Mouse (Mus musculus) stomach, embryonic 16.5 days (tissue): ENCODE results near the gene Vgf. TPM values are rescaled to one million over a fixed set of nuclear protein-coding genes. Genes with fewer than 3 reads are reported as not detected.

Experiments used
- ATAC-seq: fragments of 200-750 bp; cut with Nextera tagmentation; 2 replicates; pipeline ENCODE4 v1.8.0; 2017; ENCODE audit warnings: moderate number of reproducible peaks, moderate TSS enrichment; ENCODE audit not compliant: insufficient read depth, low FRiP score
- H3K27ac ChIP-seq: fragments of 300-500 bp; sonication (generic); 2 replicates; pipeline ENCODE4 v1.5.1; 2014; ENCODE audit warnings: low read length
- H3K27me3 ChIP-seq: fragments of 300-500 bp; sonication (generic); 2 replicates; pipeline ENCODE4 v1.6.1; 2014; ENCODE audit warnings: low read length, control low read depth, mixed read lengths; ENCODE audit not compliant: control insufficient read depth, insufficient read depth
- H3K36me3 ChIP-seq: fragments of 300-500 bp; sonication (generic); 2 replicates; pipeline ENCODE4 v1.6.1; 2014; ENCODE audit warnings: low read length; ENCODE audit not compliant: control insufficient read depth, insufficient read depth
- H3K4me1 ChIP-seq: fragments of 300-500 bp; sonication (generic); 2 replicates; pipeline ENCODE4 v1.6.1; 2014; ENCODE audit warnings: low read length, control low read depth, mixed read lengths; ENCODE audit not compliant: control insufficient read depth, insufficient read depth
- H3K4me2 ChIP-seq: fragments of 300-500 bp; sonication (generic); 2 replicates; pipeline ENCODE4 v1.6.1; 2014; ENCODE audit warnings: low read depth, low read length, mixed read lengths
- H3K4me3 ChIP-seq: fragments of 300-500 bp; sonication (generic); replicated peaks from 2 replicates; pipeline ENCODE4 v1.5.1; 2014; ENCODE audit warnings: mild to moderate bottlenecking, low read length
- H3K9ac ChIP-seq: fragments of 300-500 bp; sonication (generic); 2 replicates; pipeline ENCODE4 v1.6.1; 2014; ENCODE audit warnings: low read length
- H3K9me3 ChIP-seq: fragments of 300-500 bp; sonication (generic); replicated peaks from 2 replicates; pipeline ENCODE4 v1.6.1; 2016; ENCODE audit warnings: low read length, control low read depth; ENCODE audit not compliant: control insufficient read depth
- WGBS: fragments of 180-500 bp; shearing (Covaris S2); extraction: QIAGEN DNeasy Blood & Tissue Kit; methylation state at CpG from one replicate; pipeline ENCODE4 v1.1.7; 2014; 5-methylcytosine and 5-hydroxymethylcytosine counted together
- polyA plus RNA-seq: library from polyadenylated mRNA; unstranded; fragments of >200 nt; fragmentation: Nextera tagmentation; extraction: Ambion mirVana; gene quantifications from 2 replicates; pipeline ENCODE4 v1.2.1, GENCODE M21; 2015

The Vgf gene
- polyA plus RNA-seq, 1 experiment from 2014 or later, result 0.39 TPM

DNA sequence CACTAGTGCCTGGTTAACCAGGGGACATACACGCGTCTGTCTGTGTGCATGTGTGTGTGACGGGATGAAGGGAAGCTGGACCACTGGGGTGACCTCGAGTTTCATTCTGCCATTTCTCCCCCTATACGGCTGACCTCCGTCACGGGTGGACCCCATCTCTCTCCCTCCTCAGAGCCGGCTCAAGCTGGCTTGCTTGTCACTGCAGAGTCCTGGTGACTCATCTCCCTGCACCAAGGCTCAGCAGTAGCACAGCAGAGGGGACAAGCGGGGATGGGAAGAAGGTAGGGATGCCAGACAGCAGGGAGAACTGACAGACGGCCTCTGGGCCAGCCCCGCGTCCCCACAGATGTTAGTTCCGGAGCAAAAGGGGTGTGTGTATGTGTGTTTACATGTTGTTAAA is 10.0 kb downstream of the Vgf start:
- Histone ChIP-seq H3K27me3 (peaks cover 13% of the 10 kb centered on the region), H3K9me3 (no peaks in the 10 kb centered on the region), H3K27ac (no peak overlapping the region), H3K36me3 (peaks cover 4% of the 10 kb centered on the region), H3K9ac (no peak overlapping the region), H3K4me2 (no peak overlapping the region), H3K4me1 (peaks cover 14% of the 10 kb centered on the region), H3K4me3 (no peak overlapping the region)
- WGBS, result 79% methylated on average over 13 of the region's 13 CpGs
- no peak for ATAC-seq

DNA sequence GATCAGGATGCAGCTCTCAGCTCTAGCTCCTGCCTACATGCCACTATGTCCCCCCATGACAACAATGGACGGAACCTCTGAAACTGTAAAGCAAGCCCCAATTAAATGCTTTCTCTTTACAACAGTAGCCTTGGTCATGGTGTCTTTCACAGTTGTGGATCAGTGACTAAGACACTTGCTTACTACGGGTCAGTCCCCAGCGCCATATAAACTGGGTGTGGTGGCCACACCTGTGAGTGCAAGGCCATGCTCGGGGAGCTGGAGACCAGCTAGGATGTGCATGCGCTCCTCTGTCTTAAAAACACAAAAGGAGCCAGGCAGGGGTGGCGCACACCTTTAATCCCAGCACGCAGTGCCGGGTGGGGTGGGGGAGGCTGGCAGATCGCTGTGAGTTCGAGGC is 13.3 kb downstream of the Vgf start:
- no peaks in the 10 kb centered on the region for H3K9me3 ChIP-seq
- H3K27me3 ChIP-seq, result no peaks in the 10 kb centered on the region
- H3K27ac ChIP-seq, result no peak overlapping the region
- 92% methylated on average over 10 of the region's 10 CpGs for WGBS
- H3K4me1 ChIP-seq, result no peaks in the 10 kb centered on the region
- no peak overlapping the region for H3K4me3 ChIP-seq
- H3K4me2 ChIP-seq, result no peak overlapping the region
- H3K9ac ChIP-seq, result no peak overlapping the region
- H3K36me3 ChIP-seq, result peaks cover 16% of the 10 kb centered on the region
- no peak for ATAC-seq

DNA sequence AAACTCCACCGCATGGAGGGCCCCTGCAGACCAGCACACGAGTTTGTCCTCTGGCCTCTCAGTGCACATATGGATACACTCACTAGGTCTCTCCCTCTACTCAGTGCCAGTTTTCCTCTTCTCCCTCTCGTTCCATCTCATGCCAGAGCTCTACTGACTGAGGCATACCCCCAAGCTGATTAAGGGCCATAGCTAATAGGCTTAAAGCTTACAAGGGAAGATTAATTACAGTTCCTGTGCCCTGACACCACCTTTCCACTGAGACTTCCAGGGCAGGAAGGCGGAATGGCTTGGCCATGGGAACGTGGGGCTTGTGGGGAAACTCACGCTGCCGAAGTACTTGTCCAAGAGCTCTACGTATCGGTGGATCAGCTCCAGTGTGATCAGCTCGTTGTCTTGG is 15.2 kb downstream of the Vgf start:
- Histone ChIP-seq H3K4me3 (no peak overlapping the region), H3K9me3 (no peaks in the 10 kb centered on the region), H3K36me3 (peaks cover 16% of the 10 kb centered on the region), H3K27ac (no peak overlapping the region), H3K27me3 (no peaks in the 10 kb centered on the region), H3K4me2 (no peak overlapping the region), H3K9ac (no peak overlapping the region), H3K4me1 (peaks cover 9% of the 10 kb centered on the region; the same call in 1 of the 2 replicates)
- ATAC-seq, result no peak
- WGBS, result 89% methylated on average over 10 of the region's 10 CpGs

DNA sequence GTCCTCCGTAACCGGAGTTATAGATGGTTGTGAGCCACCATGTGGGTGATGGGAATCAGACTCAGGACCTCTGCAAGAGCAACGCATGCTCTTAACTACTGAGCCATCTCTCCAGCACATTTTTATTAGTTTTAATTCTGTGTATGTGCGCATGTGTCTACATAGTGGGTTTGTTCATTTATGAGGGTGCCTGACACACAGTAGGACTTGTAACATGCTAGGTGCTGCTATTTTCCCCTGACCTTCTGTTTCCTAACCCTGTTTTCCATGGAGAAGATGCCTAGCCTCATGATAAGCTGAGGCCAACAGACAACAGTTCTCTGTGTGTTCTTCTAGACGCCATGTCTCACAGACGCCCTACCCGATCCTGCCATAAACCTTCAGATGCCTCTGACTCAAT is 17.8 kb downstream of the Vgf start:
- Histone ChIP-seq H3K9ac (no peak overlapping the region), H3K27me3 (no peaks in the 10 kb centered on the region), H3K4me3 (no peak overlapping the region), H3K36me3 (peaks cover 12% of the 10 kb centered on the region), H3K27ac (no peak overlapping the region), H3K4me1 (peaks cover 9% of the 10 kb centered on the region; the same call in 1 of the 2 replicates), H3K9me3 (no peaks in the 10 kb centered on the region), H3K4me2 (no peak overlapping the region)
- no peak for ATAC-seq
- WGBS, result 96% methylated on average over 7 of the region's 7 CpGs

DNA sequence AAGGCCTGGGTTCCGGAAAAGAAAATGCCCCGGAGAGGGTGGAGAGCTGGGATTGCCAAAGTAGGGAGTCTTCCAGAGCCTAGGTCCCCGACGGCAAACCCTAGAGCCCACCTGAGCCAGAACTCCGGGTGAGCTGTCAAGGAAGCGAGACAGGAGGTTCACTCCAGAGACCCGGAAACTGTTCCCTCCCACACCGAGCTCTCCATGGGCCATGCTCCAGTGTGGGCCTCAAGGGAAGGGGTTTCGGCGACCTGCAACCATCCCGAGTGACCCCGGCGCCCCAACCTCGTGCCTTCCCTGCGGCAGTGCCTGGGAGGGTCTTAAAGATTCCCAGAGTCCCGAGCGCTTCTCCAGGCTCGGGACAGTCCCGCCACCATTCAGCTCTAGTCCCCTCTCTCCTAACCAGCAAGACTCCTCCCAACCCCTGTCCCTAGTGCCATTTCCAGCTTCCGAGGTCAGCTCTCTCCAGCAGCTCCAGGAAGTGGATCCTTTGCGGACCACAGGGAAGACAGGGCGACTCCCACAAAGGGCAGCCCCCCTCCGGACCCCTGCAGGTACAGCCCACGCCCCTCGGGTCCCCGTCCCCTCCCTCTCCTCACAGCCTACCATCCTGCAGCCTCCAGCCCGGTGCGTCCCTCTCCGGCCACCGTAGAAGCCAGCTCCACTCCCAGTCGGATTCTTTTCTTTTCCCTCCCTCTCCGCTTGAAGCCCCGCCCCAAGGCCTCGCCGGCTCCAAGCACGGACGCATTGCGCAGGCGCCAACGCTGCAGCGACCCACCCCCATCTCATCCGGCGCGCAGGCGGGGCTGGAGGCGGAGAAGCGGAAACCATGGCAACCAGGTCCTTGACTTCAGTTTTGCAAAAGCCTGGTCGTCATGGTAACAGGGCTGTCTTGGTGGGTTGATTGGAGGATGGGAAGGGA is 19.5 kb downstream of the Vgf start, which contains the start of gene Ap1s1:
TSS of gene Ap1s1 (minus strand) at position 734 of the 922 bp plus-strand sequence.
- no peaks in the 10 kb centered on the region for H3K9me3 ChIP-seq
- H3K4me1 ChIP-seq, result peaks cover 9% of the 10 kb centered on the region; the same call in 1 of the 2 replicates
- peak within 1 kb of the TSS; percentile 72 for H3K27ac ChIP-seq
- ATAC-seq, result peak; percentile 95
- WGBS, result under 1% methylated on average over 48 of the region's 48 CpGs
- H3K27me3 ChIP-seq, result peaks cover 3% of the 10 kb centered on the region; the same call in 1 of the 2 replicates
- peak within 1 kb of the TSS; percentile 86 for H3K4me3 ChIP-seq
- peak within 1 kb of the TSS; percentile 91 for H3K9ac ChIP-seq
- peak within 1 kb of the TSS; percentile 78 for H3K4me2 ChIP-seq
- peaks cover 12% of the 10 kb centered on the region for H3K36me3 ChIP-seq

DNA sequence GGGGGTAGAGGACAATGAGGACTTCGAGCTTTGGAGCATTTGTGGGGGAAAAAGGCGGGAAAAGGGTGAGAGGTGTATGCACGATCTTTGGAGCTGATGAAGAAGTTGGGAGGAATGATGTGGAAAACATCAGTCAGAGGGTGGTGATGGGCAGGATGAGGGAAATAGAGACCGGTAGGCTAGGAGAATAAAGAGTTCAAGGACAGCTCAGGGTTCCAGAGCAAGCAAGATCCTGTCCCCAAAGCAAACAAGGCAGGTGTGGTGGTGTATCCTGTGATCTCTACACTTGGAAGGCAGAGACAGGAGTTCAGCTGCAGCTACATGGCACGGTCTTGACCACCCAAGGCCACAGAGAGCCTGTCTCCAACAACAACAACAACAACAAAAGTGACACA is 20.1 kb downstream of the Vgf start:
- H3K4me2 ChIP-seq, result peak overlapping the region; percentile 78
- H3K27ac ChIP-seq, result no peak overlapping the region
- no peak overlapping the region for H3K9ac ChIP-seq
- WGBS, result 19% methylated on average over 5 of the region's 5 CpGs
- no peaks in the 10 kb centered on the region for H3K9me3 ChIP-seq
- H3K27me3 ChIP-seq, result peaks cover 3% of the 10 kb centered on the region; the same call in 1 of the 2 replicates
- H3K4me1 ChIP-seq, result peaks cover 9% of the 10 kb centered on the region; the same call in 1 of the 2 replicates
- peak overlapping the region; percentile 86 for H3K4me3 ChIP-seq
- no peak for ATAC-seq
- peaks cover 11% of the 10 kb centered on the region for H3K36me3 ChIP-seq

DNA sequence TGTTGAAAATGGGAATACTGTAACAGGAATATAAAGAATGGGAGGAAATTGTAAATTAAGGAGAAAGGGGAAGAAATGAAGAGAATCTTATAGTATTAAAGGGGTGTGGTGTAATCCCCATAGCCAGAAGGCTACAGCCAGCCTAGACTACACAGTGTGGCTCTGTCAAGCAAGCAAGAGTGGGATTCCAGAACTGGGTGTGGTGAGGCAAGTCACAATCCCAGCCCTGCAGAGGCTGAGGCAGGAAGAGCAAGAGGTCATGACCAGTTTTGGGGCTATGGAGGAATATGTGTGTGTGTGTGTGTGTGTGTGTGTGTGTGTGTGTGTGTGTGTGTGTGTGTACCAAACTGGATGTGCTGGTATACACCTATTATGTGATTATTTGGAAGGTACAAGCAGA is 20.8 kb downstream of the Vgf start:
- no peak overlapping the region for H3K4me2 ChIP-seq
- no peak overlapping the region for H3K27ac ChIP-seq
- H3K4me1 ChIP-seq, result peaks cover 9% of the 10 kb centered on the region; the same call in 1 of the 2 replicates
- no peak overlapping the region for H3K9ac ChIP-seq
- H3K4me3 ChIP-seq, result no peak overlapping the region
- peaks cover 3% of the 10 kb centered on the region; the same call in 1 of the 2 replicates for H3K27me3 ChIP-seq
- H3K36me3 ChIP-seq, result peaks cover 7% of the 10 kb centered on the region
- H3K9me3 ChIP-seq, result no peaks in the 10 kb centered on the region
- ATAC-seq, result no peak

DNA sequence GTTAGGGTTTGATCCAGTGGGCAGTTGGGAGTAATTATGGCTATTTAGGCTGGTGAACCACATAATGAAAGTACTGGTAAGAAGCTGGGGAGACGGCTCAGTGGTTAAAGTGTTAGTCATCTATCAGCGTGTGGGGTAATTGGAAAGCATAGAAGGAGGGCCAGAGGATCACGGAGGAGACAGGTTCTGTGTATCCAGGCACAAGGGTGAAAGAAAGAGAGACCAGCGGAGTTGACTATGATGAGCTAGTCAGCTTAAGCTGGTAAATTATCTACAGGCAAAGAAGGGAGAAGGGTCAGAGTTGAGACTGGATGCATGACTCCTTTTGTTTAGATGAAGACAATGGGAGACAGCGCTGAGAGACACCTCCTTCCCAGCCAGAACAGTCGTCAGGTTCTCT is 24.9 kb downstream of the Vgf start:
- Histone ChIP-seq H3K27me3 (peaks cover 3% of the 10 kb centered on the region; the same call in 1 of the 2 replicates), H3K4me2 (no peak overlapping the region), H3K9ac (no peak overlapping the region), H3K9me3 (no peaks in the 10 kb centered on the region), H3K4me1 (0 out of 2 replicates have a peak, but pooled peaks cover 3% of the 10 kb centered on the region), H3K4me3 (no peak overlapping the region), H3K36me3 (no peaks in the 10 kb centered on the region), H3K27ac (no peak overlapping the region)
- ATAC-seq, result no peak
- 50% methylated on average over 6 of the region's 6 CpGs for WGBS

DNA sequence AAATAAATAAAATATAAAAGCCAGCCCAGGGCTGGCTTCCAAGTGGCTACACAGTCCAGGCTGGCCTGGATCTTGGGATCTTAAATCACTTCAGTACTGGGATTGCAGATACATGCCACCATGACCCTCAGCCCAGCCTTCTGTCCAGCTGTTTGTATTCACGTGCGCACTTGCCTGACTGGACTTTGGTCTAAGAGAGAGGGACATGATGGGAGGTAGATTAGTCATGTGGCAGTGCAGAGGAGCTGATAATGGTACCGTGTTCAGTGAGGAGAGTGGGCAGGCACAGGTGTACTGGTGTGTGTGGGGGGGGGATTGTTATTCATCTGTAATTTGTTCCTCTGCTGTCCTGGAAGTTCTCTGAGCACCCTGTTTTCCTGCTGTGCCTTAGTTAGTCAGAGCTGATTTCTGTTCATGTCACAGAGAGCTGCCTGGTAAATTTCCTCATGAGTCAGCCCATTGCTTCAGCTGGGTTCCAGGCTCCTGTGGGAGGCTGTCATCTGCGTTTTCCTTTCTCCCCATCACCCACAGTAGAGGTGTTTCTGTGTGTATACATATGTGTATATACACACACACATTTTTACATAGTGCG is 25.8 kb downstream of the Vgf start:
- Histone ChIP-seq H3K27me3 (peaks cover 3% of the 10 kb centered on the region; the same call in 1 of the 2 replicates), H3K4me3 (no peak overlapping the region), H3K36me3 (no peaks in the 10 kb centered on the region), H3K27ac (no peak overlapping the region), H3K9me3 (no peaks in the 10 kb centered on the region), H3K4me1 (no peaks in the 10 kb centered on the region), H3K9ac (no peak overlapping the region), H3K4me2 (no peak overlapping the region)
- no peak; the same call in 1 of the 2 replicates for ATAC-seq
- 70% methylated on average over 5 of the region's 5 CpGs for WGBS
